Mouse (Mus musculus) liver, embryonic 14.5 days (tissue): ENCODE measurements around the gene Kat2b. TPM values are rescaled to one million over a fixed set of nuclear protein-coding genes. Genes with fewer than 3 reads are reported as not detected.
A peak's percentile ranks its signal among the peaks of the same experiment; 100 is the strongest.
"Not testable (repeated sequence)": the region's sequence is repeated elsewhere in the genome, so short reads cannot be mapped to it uniquely, and the experiment has no call there.

Experiments used
- ATAC-seq: fragments of 200-750 bp; cut with Nextera tagmentation; 2 replicates; pipeline ENCODE4 v1.8.0; 2017; ENCODE audit warnings: moderate number of reproducible peaks, mild to moderate bottlenecking, moderate library complexity; ENCODE audit not compliant: insufficient read depth
- DNase-seq, 3 experiments: peaks; one replicate each; pipeline ENCODE4 v3.0.0-alpha.2; 2012 to 2013; ENCODE audit warnings: low read depth in 3 of 3, low spot score in 3 of 3
- H3K27ac ChIP-seq: fragments of 300-500 bp; sonication (generic); 2 replicates; pipeline ENCODE4 v1.5.1; 2014; ENCODE audit warnings: moderate library complexity, mild to moderate bottlenecking, control low read depth, inconsistent platforms
- H3K27me3 ChIP-seq: fragments of 300-500 bp; sonication (generic); 2 replicates; pipeline ENCODE4 v1.6.1; 2014; ENCODE audit warnings: mild to moderate bottlenecking, low read length, moderate library complexity; ENCODE audit not compliant: control insufficient read depth, insufficient read depth
- H3K36me3 ChIP-seq: fragments of 300-500 bp; sonication (generic); replicated peaks from 2 replicates; pipeline ENCODE4 v1.6.1; 2014; ENCODE audit warnings: low read depth; ENCODE audit not compliant: control insufficient read depth, insufficient read depth
- H3K4me1 ChIP-seq, 2 experiments: fragments of 200-500 bp in 1 of 2; fragments of 300-500 bp in 1 of 2; sonication (generic) in 1 of 2; replicated peaks; 2 replicates each; pipeline ENCODE4 v1.6.1; 2012 to 2014; ENCODE audit warnings: antibody characterized with exemption in 1 of 2, inconsistent platforms in 1 of 2, low read length in 1 of 2; ENCODE audit not compliant: control insufficient read depth in 2 of 2, insufficient read depth in 2 of 2
- H3K4me2 ChIP-seq: fragments of 300-500 bp; sonication (generic); 2 replicates; pipeline ENCODE4 v1.6.1; 2014; ENCODE audit warnings: low read depth, mild to moderate bottlenecking, control low read depth, moderate library complexity
- H3K4me3 ChIP-seq, 2 experiments: fragments of 200-500 bp in 1 of 2; fragments of 300-500 bp in 1 of 2; sonication (generic) in 1 of 2; 2 replicates each; pipeline ENCODE4 v1.5.1; 2012 to 2014; ENCODE audit warnings: low read depth in 2 of 2, low read length in 2 of 2, mild to moderate bottlenecking in 2 of 2, control low read depth in 1 of 2, inconsistent platforms in 1 of 2, moderate library complexity in 1 of 2; ENCODE audit not compliant: insufficient read depth in 1 of 2
- H3K9ac ChIP-seq: fragments of 300-500 bp; sonication (generic); replicated peaks from 2 replicates; pipeline ENCODE4 v1.6.1; 2014; ENCODE audit warnings: mild to moderate bottlenecking, control low read depth, moderate library complexity
- H3K9me3 ChIP-seq: fragments of 300-500 bp; sonication (generic); 2 replicates; pipeline ENCODE4 v1.6.1; 2016; ENCODE audit warnings: low read length, mixed read lengths; ENCODE audit not compliant: control insufficient read depth
- CTCF ChIP-seq: IDR thresholded peaks from 2 replicates; pipeline ENCODE4 v1.5.1; 2016; ENCODE audit warnings: antibody characterized with exemption, low read depth, control low read depth
- EP300 ChIP-seq: IDR thresholded peaks from 2 replicates; pipeline ENCODE4 v1.6.1; 2016; ENCODE audit warnings: antibody characterized with exemption, low read depth
- WGBS: fragments of 180-500 bp; shearing (Covaris S2); extraction: QIAGEN DNeasy Blood & Tissue Kit; methylation state at CpG from one replicate; pipeline ENCODE4 v1.1.7; 2014; ENCODE audit not compliant: insufficient replicate concordance; 5-methylcytosine and 5-hydroxymethylcytosine counted together
- polyA plus RNA-seq, 2 experiments: library from polyadenylated mRNA; depleted of rRNA in 1 of 2; stranded (reverse) in 1 of 2; unstranded in 1 of 2; fragments of >200 nt; fragmentation: Nextera tagmentation in 1 of 2; extraction: Ambion mirVana in 1 of 2; gene quantifications; 2 replicates each; pipeline versions ENCODE4 v1.2.1 to v1.2.3; 2012 to 2014

Gene Kat2b
- polyA plus RNA-seq, 2 experiments = 6.0 to 7.5 TPM

DNA sequence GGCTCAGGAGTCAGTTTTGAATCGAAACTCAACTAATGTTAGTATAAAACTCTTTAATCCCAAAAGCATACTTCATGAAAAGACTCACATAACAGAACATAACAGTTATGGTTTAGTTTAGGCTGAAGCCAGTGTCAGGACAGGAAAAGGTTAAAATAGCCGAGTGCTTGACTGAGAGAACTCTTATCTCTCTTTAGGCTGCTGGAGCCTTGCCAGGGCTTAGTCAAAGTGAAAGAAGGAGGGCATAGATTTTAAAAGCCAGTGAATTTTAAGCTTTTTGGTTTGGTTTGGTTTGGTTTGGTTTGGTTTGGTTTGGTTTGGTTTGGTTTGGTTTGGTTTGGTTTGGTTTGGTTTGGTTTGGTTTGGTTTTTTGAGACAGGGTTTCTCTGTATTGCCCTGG, 34.2 kb upstream of the Kat2b start:
- WGBS = 24% methylated on average over 2 of the region's 2 CpGs
- no peak overlapping the region for H3K4me2 ChIP-seq
- no peak overlapping the region for H3K9ac ChIP-seq
- no peaks in the 10 kb centered on the region for H3K27me3 ChIP-seq
- H3K9me3 ChIP-seq = no peaks in the 10 kb centered on the region
- ATAC-seq (no peak), DNase-seq (peak; percentile 16 to 41 (median 20))
- TF ChIP-seq EP300 (no peak), CTCF (no peak)
- H3K4me1 ChIP-seq = no peaks in the 10 kb centered on the region
- H3K27ac ChIP-seq = no peak overlapping the region
- no peak overlapping the region for H3K4me3 ChIP-seq
- H3K36me3 ChIP-seq = no peaks in the 10 kb centered on the region

DNA sequence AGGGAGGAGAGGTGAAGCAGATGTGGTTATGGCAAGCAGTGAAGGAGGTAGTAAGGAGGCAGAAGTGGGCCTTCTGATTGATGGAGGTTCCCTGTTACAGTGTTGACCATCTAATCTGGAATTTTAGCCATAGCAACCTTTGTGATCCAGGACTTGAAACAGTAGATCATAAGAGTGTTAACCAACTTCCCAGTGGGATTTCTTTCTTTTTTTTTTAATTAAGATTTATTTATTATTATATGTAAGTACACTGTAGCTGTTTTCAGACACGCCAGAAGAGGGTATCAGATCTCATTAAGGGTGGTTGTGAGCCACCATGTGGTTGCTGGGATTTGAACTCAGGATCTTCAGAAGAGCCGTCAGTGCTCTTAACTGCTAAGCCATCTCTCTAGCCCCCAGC, 27.3 kb upstream of the Kat2b start, which contains the start of gene Pp2d1:
TSS of gene Pp2d1 (minus strand) at position 101 of the 400 bp plus-strand sequence.
- not testable (repeated sequence) for H3K9ac ChIP-seq, H3K27me3 ChIP-seq, H3K4me1 ChIP-seq, H3K36me3 ChIP-seq, DNase-seq, ATAC-seq, H3K4me3 ChIP-seq, H3K9me3 ChIP-seq, H3K27ac ChIP-seq, H3K4me2 ChIP-seq
- 72% methylated on average over 2 of the region's 2 CpGs for WGBS

- DNase-seq = no peak
- 68% methylated on average over 4 of the region's 4 CpGs for WGBS
- Histone ChIP-seq H3K9ac (no peak overlapping the region), H3K4me3 (no peak overlapping the region), H3K36me3 (no peaks in the 10 kb centered on the region), H3K9me3 (no peaks in the 10 kb centered on the region), H3K4me1 (no peaks in the 10 kb centered on the region), H3K27me3 (no peaks in the 10 kb centered on the region), H3K4me2 (no peak overlapping the region), H3K27ac (no peak overlapping the region)
- ATAC-seq = no peak
- TF ChIP-seq EP300 (no peak), CTCF (no peak)
Observed at GRCm38 (mm10) chr17:53542536-53542935, 24.1 kb upstream of the Kat2b start.

GRCm38 (mm10) chr17:53543591-53544324, 22.9 kb upstream of the Kat2b start:
- no peak for TF ChIP-seq EP300
- no peak for TF ChIP-seq CTCF
- no peaks in the 10 kb centered on the region for H3K36me3 ChIP-seq
- DNase-seq = no peak
- no peak overlapping the region for H3K9ac ChIP-seq
- no peaks in the 10 kb centered on the region for H3K4me1 ChIP-seq
- no peak overlapping the region for H3K4me2 ChIP-seq
- no peak overlapping the region for H3K27ac ChIP-seq
- H3K9me3 ChIP-seq = no peaks in the 10 kb centered on the region
- H3K27me3 ChIP-seq = no peaks in the 10 kb centered on the region
- no peak overlapping the region for H3K4me3 ChIP-seq
- 69% methylated on average over 9 of the region's 9 CpGs for WGBS
- no peak for ATAC-seq

GRCm38 (mm10) chr17:53551306-53552299, 15.1 kb upstream of the Kat2b start:
- H3K9ac ChIP-seq = no peak overlapping the region
- DNase-seq (no peak), ATAC-seq (no peak)
- no peaks in the 10 kb centered on the region for H3K27me3 ChIP-seq
- peaks cover 23 to 25% of the 10 kb centered on the region in 2 experiments for H3K4me1 ChIP-seq
- no peak for TF ChIP-seq CTCF
- TF ChIP-seq EP300 = no peak
- no peak overlapping the region for H3K4me3 ChIP-seq
- no peaks in the 10 kb centered on the region for H3K36me3 ChIP-seq
- H3K27ac ChIP-seq = no peak overlapping the region
- no peak overlapping the region for H3K4me2 ChIP-seq
- no peaks in the 10 kb centered on the region for H3K9me3 ChIP-seq
- 74% methylated on average over 8 of the region's 8 CpGs for WGBS
